Mouse (Mus musculus) heart, postnatal 36 days (tissue): ENCODE measurements at regions not wholly inside any gene's neighbourhood (a gene's known extent, or its start where the extent isn't known, plus 50 kb on each side); places are given as distances from the start of the nearest gene placed in this dataset.
"Not testable (repeated sequence)": the region's sequence is repeated elsewhere in the genome, so short reads cannot be mapped to it uniquely, and the experiment has no call there.

Experiments used
- DNase-seq, 2 experiments: peaks; one replicate each; pipeline ENCODE4 v3.0.0; 2021 to 2022
- intact Hi-C: fragments of 180-260 bp; cut with DNase I; formaldehyde crosslinking; loops from one replicate; pipeline ENCODE4 v1.15.1; 2025

DNA sequence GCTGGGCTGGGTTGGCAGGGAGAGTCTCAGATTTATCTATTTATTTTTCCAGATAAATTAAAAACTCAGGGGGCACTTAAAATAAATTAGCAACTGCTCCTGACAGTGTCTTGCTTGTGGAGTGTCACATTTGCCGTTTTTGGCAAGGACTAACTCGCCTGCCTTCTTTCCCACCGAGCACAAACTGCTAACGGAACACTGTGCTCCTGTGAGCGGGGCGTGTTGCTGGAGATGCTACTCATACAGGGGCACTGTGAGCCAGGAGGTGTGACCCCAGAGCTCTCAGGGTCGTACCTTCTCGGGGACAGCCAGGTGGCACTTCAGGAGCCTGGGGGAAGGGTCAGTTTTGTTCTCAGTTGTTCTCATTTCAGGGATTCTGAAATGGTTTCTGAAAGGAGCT is 292.6 kb downstream of the Vrk1 start:
- intact Hi-C loops, result no loop called here
- no peak for DNase-seq

GRCm38 (mm10) chr12:106308291-106308955 is 298.4 kb downstream of the Vrk1 start:
- intact Hi-C loops, result no loop called here
- DNase-seq, result no peak

DNA sequence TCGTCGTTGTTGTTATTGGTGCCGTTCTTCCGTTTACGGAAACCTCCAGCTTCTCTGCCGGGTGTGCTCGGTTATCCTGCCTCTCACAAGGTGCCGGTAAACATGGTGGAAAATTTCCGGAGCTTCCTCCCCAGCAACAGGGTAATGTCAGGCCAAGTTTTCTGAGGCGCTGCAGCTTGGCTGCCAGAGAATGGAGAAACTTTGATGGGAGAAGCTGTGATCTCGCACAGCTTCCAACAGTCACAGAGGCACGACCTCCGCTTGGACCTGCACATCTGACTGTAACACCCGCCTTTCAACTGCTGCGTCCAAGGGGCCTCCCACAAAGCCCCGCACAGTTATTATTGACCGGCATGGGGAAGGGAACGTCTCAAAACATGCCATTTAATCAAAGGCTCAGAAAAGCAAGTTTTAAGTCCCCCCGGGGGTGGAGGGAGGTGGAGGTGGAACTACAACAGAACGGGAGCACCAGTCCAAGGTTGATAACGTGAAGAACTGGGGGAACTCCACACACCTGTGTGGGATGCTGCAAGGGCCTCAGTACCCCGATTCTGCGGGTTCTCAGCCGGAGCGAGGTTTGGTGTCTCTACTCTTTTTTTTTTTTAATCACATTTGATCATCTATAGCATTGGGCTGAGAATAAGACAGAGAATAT is 299.1 kb downstream of the Vrk1 start:
- DNase-seq, result no peak
- intact Hi-C loops, result no loop called here

GRCm38 (mm10) chr12:106310171-106310570 is 300.1 kb downstream of the Vrk1 start:
- intact Hi-C loops, result no loop called here
- DNase-seq, result no peak

DNA sequence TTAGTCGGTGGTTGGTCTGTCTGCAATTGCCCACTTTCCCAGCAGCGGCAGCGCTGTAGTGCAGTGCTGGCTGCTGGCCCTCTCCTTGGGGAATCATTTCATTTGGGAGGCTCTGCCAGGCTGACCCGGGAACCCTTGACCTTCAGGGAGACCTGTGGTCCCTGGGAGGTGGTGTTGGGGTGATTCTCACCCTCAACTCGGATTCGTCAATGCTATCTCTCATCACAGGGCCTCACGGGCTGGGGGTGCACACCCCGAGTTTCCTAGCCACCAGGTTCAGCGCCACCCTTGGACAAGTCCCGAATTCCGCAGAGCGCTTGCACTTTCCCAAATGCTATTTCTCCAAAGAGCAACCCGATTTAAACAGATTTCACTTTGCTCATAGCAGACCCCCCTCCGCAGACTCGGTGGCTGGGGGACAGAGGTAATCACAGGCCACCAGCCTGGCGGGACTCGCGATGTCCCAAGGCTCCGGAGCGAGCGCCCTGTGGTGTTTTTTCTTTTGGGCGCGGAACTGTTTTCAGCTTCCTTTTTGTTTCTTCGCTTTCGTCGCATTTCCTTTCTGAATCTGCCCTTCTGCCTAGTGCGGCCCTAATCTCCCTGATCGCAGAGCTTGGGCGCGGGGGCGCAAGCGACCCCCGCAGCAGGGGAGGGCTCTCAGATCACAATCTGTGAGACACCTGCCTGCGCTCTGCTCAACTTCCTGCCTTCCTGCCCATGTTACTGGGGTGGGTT is 300.7 kb downstream of the Vrk1 start:
- intact Hi-C loops, result no loop called here
- DNase-seq, result peak; percentile 1 to 3

DNA sequence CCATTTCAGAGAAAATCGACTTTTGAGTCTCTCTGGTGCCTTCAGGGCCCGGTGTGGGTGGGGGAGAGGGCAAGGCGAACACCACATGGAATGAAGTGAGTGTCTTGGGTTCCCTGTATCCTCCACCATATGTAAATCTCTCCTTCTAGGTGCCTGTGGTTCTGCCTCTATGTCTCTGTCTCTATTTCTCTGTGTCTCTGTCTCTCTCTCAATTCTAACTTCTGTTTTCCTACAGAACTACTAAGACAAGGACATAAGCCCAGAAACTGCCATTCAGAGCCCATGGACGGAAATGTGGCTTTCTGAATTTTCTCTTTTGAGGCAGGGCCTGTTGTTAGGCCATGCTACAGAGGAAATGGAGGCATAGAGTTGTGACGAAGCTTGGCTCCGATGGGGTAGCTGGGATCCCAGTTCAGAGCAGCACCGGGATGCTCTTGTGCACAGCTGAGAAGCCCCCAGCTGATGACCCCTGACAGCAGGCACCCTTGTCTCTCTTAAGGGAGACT is 301.3 kb downstream of the Vrk1 start:
- DNase-seq, result no peak
- intact Hi-C loops, result no loop called here

DNA sequence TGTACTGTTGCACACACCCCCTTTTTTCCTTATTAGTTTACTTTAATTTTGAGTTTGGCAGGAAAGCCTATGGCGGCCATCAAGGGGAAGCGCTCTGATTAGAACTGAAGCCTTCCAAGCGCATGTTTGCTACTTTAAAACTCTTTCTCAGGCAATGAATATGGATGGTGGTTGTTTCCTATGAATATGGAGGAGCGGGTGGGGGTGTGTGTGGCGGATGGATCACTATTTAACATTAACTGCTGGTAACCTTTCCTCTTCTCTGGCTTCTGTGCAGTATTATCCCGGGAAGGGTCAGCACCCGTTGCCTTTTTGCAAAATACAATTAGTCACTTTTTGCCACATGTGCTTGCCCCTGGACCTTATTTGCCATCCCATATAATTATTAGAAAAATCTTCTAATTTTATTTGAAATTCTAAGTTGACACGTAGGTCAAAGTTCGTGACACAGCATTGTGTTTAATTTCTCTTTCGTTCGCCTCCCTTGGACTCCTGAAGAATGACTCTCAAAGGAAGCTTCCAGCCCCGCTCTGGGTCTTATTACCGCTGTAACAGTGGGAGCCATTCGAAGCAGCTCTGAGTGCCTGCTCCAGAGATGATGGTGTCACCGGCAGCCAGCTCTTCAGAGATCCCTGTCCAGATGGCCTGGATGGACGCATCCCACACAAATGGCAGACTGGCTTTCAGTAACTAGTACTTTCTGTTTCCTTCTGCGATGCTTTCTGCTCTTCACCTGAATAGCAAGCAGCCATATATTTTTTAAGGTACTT is 302.0 kb downstream of the Vrk1 start:
- no peak for DNase-seq
- intact Hi-C loops, result no loop called here

DNA sequence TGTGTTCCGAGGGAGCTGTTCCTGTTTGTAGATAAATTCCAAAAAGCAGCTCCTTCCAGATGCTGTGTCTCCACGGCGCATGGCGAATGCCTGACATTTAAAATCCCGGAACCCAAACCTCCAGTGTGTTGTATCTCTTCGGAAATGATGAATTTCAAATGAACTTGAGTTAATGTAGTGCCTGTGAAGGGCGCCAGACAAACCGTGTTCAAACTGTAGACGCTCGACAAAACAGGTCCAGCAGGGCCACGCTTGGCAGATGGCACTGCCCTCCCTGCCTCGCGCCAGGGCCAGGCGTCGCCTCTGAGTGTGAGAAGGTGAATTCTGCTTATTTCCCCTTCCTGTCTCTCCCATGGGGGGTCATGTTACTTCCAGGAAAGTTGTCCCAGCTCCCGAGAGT is 307.7 kb downstream of the Vrk1 start:
- DNase-seq, result no peak
- intact Hi-C loops, result no loop called here

GRCm38 (mm10) chr12:106321511-106321910 is 311.5 kb downstream of the Vrk1 start:
- intact Hi-C loops, result no loop called here
- DNase-seq, result no peak

DNA sequence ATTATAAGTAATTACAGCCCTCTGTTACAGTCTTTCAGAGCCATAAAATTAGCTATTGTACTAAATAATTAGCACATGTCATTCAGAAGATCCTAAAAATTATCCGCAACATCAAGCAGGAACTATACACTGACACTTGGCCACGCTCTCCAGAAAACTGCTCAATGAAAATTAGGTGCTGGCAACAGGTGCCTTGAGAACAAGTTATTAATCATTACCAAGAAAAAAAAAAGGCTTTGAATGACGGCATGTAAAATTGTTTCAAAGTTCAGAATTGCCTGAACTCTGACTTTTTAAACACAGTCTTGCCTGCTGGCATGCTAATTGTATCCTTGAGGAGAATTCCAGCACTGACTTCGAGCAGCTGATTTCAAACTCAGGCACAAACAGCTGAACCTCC is 316.6 kb downstream of the Vrk1 start:
- DNase-seq, result no peak
- intact Hi-C loops, result no loop called here

DNA sequence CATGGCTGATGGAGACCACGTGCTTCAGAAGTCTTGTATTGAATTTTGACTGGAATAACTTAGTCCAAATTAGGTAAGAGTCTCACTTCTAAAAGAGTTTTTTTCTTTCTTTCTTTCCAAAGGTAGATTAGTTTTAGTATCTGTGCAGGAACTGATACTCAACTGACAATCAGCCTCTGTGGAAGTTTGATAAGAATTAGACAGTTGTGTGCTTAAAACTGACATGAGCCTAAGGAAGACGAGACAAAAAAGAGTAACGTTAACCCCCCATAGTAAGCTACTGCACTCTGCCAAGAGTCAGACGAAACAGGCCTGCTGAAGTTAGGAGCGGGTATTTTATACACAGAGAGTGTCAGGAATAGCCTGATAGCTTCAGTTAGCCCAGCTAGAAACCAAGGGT is 317.3 kb downstream of the Vrk1 start:
- intact Hi-C loops, result no loop called here
- no peak for DNase-seq

GRCm38 (mm10) chr12:106357867-106358266 is 347.8 kb downstream of the Vrk1 start:
- DNase-seq, result no peak
- intact Hi-C loops, result no loop called here

- intact Hi-C loops, DNase-seq: not testable (repeated sequence)
Observed at GRCm38 (mm10) chr12:106361646-106362045, 351.6 kb downstream of the Vrk1 start.

DNA sequence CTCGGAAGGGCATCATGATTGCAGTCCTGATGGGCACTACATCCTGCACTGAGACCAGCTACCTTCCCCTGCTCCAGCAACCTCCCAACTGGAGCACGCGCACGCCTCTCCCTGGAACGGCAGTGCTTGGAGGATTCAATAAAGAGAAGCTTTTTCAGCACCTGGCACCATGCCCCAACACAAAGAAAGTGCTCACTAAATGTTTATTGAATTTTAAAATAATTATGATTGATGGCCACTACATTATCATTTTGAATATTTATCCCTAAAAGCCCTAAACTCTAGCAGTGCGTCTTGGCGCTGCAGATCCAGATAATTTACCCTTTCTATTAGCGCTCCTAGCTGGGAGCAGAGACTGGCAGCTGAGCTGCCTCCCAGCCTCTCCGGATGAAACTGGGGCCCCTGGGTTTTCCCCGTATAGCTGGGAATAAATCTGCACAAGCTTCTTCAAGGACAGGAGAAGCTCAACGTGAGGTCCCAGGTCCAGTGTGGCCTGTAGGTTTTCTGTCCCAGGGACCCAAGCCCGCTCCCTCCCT is 364.9 kb downstream of the Vrk1 start:
- DNase-seq, result no peak
- intact Hi-C loops, result no loop called here

DNA sequence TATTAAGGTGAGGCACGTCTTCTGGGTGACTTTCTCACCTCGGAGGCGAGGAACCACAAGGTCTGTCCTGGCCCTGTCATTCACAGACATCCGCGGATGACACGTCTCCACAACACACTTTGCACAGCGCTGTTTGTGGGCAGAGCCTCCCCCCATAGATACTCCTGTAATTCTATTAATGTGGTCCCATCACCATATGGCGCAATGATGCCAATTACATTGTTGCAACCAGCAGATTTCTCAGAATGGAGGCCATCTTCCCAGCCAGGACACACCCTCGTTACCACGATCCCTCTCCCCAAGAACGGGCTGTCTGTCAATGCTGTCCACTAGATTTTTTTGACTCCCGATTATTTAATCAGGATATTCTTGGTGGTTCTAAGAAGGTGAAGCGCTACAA is 365.9 kb downstream of the Vrk1 start:
- intact Hi-C loops, result no loop called here
- DNase-seq, result no peak

DNA sequence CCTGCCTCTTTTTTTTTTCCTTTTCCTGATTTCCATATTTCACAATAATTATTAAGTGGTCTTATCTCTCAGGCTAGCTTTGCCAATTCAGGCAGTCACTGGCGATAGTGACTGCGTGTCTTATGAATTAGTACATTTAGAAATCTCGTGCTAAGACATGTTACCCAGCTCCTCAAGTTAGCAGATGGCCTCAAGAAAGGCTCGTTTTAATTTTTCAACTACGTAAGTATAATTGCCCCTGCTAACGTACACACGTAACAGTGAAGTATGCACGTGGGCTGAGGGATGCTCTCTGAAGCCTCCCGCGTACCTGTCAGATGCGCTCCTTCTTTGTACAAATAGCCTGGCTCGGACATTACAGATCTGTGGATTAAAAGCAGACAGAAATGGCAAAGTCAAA is 366.8 kb downstream of the Vrk1 start:
- intact Hi-C loops, result no loop called here
- DNase-seq, result no peak

DNA sequence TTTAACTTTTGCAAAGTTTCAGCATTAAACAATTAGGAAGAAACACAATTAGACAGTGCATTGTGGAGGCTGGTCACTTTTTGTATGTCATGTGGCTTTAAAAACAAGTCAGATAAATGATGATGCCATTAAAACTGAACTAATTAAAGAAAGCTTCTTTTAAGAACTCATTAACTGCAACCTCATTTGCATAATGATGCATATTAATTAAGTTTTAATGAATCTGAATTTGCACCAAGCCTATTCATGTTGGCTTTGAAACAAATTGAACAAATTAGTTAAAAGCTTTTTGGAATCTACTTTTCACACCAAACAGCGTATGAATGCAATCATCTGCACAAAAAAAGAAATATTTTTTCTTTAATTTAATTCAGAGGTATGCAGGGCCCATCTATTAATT is 367.3 kb downstream of the Vrk1 start:
- intact Hi-C loops, result no loop called here
- no peak for DNase-seq

DNA sequence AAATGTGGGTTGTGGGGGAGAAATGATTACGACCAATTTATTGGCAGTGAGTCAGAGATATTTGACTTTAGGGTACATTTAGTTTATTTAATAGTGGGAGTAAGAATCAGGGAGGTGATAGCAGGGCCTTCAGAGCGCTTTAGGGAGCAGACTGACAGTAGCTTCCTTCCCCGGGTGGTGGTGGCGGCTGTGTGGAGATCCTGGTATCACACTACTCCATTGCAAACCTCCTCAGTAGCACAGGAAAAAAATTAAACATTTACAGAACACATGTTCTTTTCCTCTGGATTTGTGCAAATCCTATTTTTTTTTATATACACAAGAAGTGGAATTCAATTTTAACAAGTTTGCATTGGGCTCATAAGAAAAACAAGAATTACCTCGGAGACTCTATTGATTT is 367.7 kb downstream of the Vrk1 start:
- no peak for DNase-seq
- intact Hi-C loops, result no loop called here

DNA sequence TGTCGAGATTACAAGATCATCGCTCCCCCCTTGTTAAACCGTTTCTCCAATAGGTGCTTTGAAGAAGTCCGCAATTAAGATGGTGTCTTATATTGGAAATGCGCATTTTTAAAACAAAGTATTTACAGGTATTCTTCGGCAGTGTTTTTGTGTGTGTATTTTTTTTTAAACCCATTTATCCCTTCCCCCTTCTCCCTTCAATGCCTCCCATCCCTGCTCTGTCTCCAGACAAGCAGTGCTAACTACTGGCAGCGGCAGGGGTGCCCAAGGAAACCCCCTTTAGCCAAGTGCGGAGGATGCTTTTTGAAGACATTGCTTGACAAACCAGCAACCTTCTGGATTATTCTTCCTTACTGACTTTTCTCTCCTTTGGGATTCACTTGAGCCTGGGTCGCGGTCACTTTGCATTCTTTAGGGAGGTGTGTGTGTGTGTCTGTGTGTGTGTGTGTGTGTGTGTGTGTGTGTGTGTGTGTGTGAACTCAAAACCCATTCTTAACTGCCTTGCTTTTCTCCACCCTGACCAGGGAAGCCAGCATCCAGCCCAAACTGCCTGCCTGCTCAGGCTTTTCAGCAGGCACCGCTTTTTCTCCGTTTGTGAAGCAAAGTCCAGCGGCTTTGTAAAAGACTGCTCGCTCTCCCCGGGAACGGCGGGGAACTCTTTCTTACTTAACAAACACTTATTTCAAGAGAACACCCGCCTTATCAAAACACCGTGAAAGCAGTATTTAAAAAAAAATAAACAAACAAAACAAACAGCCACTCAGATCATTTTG is 368.5 kb downstream of the Vrk1 start:
- intact Hi-C loops, result no loop called here
- no peak for DNase-seq

- no peak for DNase-seq
- intact Hi-C loops, result no loop called here
Observed at GRCm38 (mm10) chr12:106379151-106379594, 369.1 kb downstream of the Vrk1 start.
